Mouse (Mus musculus): ENCODE measurements around the gene Dennd5b.
"Not testable (repeated sequence)": the region's sequence is repeated elsewhere in the genome, so short reads cannot be mapped to it uniquely, and the experiment has no call there.

Gene Dennd5b

GRCm38 (mm10) chr6:149101076-149101942 lies at the start of gene Dennd5b:
Gene Dennd5b (minus strand): TSS chr6:149101680.
- no peak for DNase-seq (ENCODE audit: low read depth in 2 of 2, low spot score in 2 of 2)

GRCm38 (mm10) chr6:149148436-149149229 lies 47.2 kb upstream of the Dennd5b start:
- no peak for DNase-seq (ENCODE audit: low read depth in 2 of 2, low spot score in 2 of 2)

- DNase-seq (ENCODE audit: low read depth in 2 of 2, low spot score in 2 of 2), result no peak
Measured at GRCm38 (mm10) chr6:149145143-149145542, 43.7 kb upstream of the Dennd5b start.

- peak; percentile 76 to 81 for DNase-seq (ENCODE audit: low read depth in 2 of 2, low spot score in 2 of 2)
Measured at GRCm38 (mm10) chr6:149141393-149142173, 40.1 kb upstream of the Dennd5b start.

- no peak for DNase-seq (ENCODE audit: low read depth in 2 of 2, low spot score in 2 of 2)
Measured at GRCm38 (mm10) chr6:149139471-149139870, 38.0 kb upstream of the Dennd5b start, which contains the start of gene Etfbkmt. Gene Etfbkmt (plus strand): TSS chr6:149139849.

- DNase-seq (ENCODE audit: low read depth in 2 of 2, low spot score in 2 of 2), result no peak
Measured at GRCm38 (mm10) chr6:149139011-149139410, 37.5 kb upstream of the Dennd5b start.

- no peak for DNase-seq (ENCODE audit: low read depth in 2 of 2, low spot score in 2 of 2)
Measured at GRCm38 (mm10) chr6:149137936-149138335, 36.5 kb upstream of the Dennd5b start.

- no peak for DNase-seq (ENCODE audit: low read depth in 2 of 2, low spot score in 2 of 2)
Measured at GRCm38 (mm10) chr6:149135631-149136030, 34.2 kb upstream of the Dennd5b start.

GRCm38 (mm10) chr6:149134391-149135150 lies 33.1 kb upstream of the Dennd5b start:
- DNase-seq (ENCODE audit: low read depth in 2 of 2, low spot score in 2 of 2), result no peak

- DNase-seq (ENCODE audit: low read depth in 2 of 2, low spot score in 2 of 2), result peak; percentile 40 to 51
Measured at GRCm38 (mm10) chr6:149132311-149133077, 31.0 kb upstream of the Dennd5b start.

- DNase-seq (ENCODE audit: low read depth in 2 of 2, low spot score in 2 of 2), result no peak
Measured at GRCm38 (mm10) chr6:149131111-149131510, 29.6 kb upstream of the Dennd5b start.

GRCm38 (mm10) chr6:149129870-149130269 lies 28.4 kb upstream of the Dennd5b start, which contains the start of gene Gm10203:
Gene Gm10203 (plus strand): TSS chr6:149130170.
- DNase-seq (ENCODE audit: low read depth in 2 of 2, low spot score in 2 of 2), result not testable (repeated sequence)

GRCm38 (mm10) chr6:149126675-149127074 lies 25.2 kb upstream of the Dennd5b start:
- DNase-seq (ENCODE audit: low read depth in 2 of 2, low spot score in 2 of 2), result peak; percentile 44 to 66

GRCm38 (mm10) chr6:149123042-149123441 lies 21.6 kb upstream of the Dennd5b start:
- no peak for DNase-seq (ENCODE audit: low read depth in 2 of 2, low spot score in 2 of 2)

- DNase-seq (ENCODE audit: low read depth in 2 of 2, low spot score in 2 of 2), result peak; percentile 37 to 67
Measured at GRCm38 (mm10) chr6:149119853-149120252, 18.4 kb upstream of the Dennd5b start.

GRCm38 (mm10) chr6:149118935-149119334 lies 17.5 kb upstream of the Dennd5b start:
- no peak for DNase-seq (ENCODE audit: low read depth in 2 of 2, low spot score in 2 of 2)

- DNase-seq (ENCODE audit: low read depth in 2 of 2, low spot score in 2 of 2), result no peak
Measured at GRCm38 (mm10) chr6:149116992-149117391, 15.5 kb upstream of the Dennd5b start.

GRCm38 (mm10) chr6:149108909-149109308 lies 7.4 kb upstream of the Dennd5b start:
- DNase-seq (ENCODE audit: low read depth in 2 of 2, low spot score in 2 of 2), result no peak

GRCm38 (mm10) chr6:149107615-149108014 lies 6.1 kb upstream of the Dennd5b start:
- no peak for DNase-seq (ENCODE audit: low read depth in 2 of 2, low spot score in 2 of 2)

GRCm38 (mm10) chr6:149103451-149103850 lies 2.0 kb upstream of the Dennd5b start:
- DNase-seq (ENCODE audit: low read depth in 2 of 2, low spot score in 2 of 2), result no peak

All from CD8-positive naive resting alpha-beta T cell, adult 2 months (primary cell).